ENCODE assay signal across 8 mouse cellular contexts in the genomic region with DNA sequence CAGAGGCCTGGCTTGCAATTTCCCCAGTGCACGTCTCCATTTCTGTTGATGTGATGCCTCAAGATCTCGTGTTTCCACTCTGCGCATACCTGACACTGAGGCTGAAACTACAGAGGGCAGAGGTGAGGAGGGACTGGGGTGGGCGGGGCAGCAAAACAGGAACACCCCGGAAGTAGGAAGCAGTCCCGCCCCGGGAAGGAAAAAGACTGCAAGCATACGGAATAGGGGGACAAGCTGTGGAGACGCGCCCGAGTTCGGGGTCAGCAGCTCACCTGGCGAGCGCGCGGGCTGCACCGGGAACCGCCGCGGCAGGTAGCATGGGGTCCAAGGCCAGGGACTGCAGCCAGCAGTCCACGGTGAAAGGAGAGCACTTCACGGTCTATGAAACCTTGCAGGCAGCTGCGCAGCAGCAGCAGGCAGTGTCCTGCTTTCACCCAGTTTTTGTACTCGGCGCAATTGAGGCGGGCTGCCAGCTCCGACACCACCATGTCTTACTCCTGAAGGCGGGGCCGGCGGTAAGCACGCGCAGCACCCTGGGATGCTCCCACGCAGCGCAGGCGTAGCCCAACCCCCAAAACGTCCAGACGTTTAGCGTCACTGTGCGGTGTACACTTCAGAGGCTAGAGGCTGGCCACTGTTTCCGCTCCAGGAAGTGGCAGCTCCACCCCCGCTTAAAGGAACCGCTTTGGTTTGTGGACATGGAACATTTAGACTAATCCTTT. TPM values are rescaled to one million over a fixed set of nuclear protein-coding genes. Genes with fewer than 3 reads are reported as not detected.
DNase-seq lines count a peak whose midpoint lies in the region; ATAC-seq and TF ChIP-seq lines count a peak whose summit lies in the region.

A gene (minus strand): TSS at position 615 of the 722 bp plus-strand sequence.

- H3K27ac ChIP-seq in gastrocnemius, adult 2 months: peak within 1 kb of the TSS; percentile 97
- H3K27ac ChIP-seq in hindbrain, postnatal 0 days: peak within 1 kb of the TSS; percentile 84
- H3K27ac ChIP-seq in left cerebral cortex, adult 2 months: peak within 1 kb of the TSS; percentile 92

- H3K36me3 ChIP-seq in hindbrain, postnatal 0 days (ENCODE audit: insufficient read depth, low read length): no peaks in the 10 kb centered on the region

- intact Hi-C loops in gastrocnemius, adult 2 months (cut with DNase I): no loop called here
- intact Hi-C loops in left cerebral cortex, adult 2 months (cut with DNase I): loop anchor here (2.0 to 10.0 kb wide), 4 partner anchors 89 to 402 kb away; a partner anchor contains a TSS

- H3K4me1 ChIP-seq in hindbrain, postnatal 0 days (ENCODE audit: insufficient read depth, low read length): no peaks in the 10 kb centered on the region

- H3K4me3 ChIP-seq in gastrocnemius, adult 2 months: peak within 1 kb of the TSS; percentile 97
- H3K4me3 ChIP-seq in hindbrain, postnatal 0 days (ENCODE audit: low read length): peak within 1 kb of the TSS; percentile 59
- H3K4me3 ChIP-seq in left cerebral cortex, adult 2 months: peak within 1 kb of the TSS; percentile 79

- H3K9ac ChIP-seq in hindbrain, postnatal 0 days (replicated peaks; ENCODE audit: low read length): peak within 1 kb of the TSS; percentile 63

- ATAC-seq in common myeloid progenitor, adult 5-6 weeks (replicated peaks; ENCODE audit: low read depth, poor library complexity, severe bottlenecking): peak; percentile 99
- ATAC-seq in hindbrain, postnatal 0 days: peak; percentile 100
- peak; percentile 100 for ATAC-seq in megakaryocyte, adult 5-6 weeks (ENCODE audit: poor library complexity, severe bottlenecking)

- 12% methylated on average over 41 of the region's 42 CpGs for WGBS in hindbrain, postnatal 0 days

- TF ChIP-seq CTCF in gastrocnemius, adult 2 months (IDR thresholded peaks at IDR 0.05): no peak
- TF ChIP-seq CTCF in hindbrain, postnatal 0 days (IDR thresholded peaks at IDR 0.05; ENCODE audit: low read depth): no peak
- no peak for TF ChIP-seq CTCF in left cerebral cortex, adult 2 months (IDR thresholded peaks at IDR 0.05)

- H3K9me3 ChIP-seq in hindbrain, postnatal 0 days (ENCODE audit: low read length): no peaks in the 10 kb centered on the region

- peak; percentile 93 for DNase-seq in ZHBTc4 (ENCODE audit: low read depth, low spot score)
- DNase-seq in gastrocnemius, adult 2 months: peak; percentile 92
- DNase-seq in hindbrain, postnatal 0 days (ENCODE audit: low spot score): peak; percentile 93
- DNase-seq in left cerebral cortex, adult 2 months (ENCODE audit: extremely low spot score in 1 of 2, low spot score in 2 of 2): peak; percentile 87 to 88
- peak; percentile 86 to 91 for DNase-seq in right cerebral cortex, adult 2 months (ENCODE audit: low spot score in 2 of 2)
- peak; percentile 90 for DNase-seq in urinary bladder, postnatal 14 days (ENCODE audit: low spot score)

- H3K4me2 ChIP-seq in hindbrain, postnatal 0 days (ENCODE audit: low read depth, low read length): peak within 1 kb of the TSS; percentile 55

- H3K27me3 ChIP-seq in hindbrain, postnatal 0 days (ENCODE audit: insufficient read depth, low read length): no peaks in the 10 kb centered on the region

RNA-seq across cellular contexts. Expression of the gene that starts here (rescaled TPM):
- total RNA-seq in common myeloid progenitor, adult 5-6 weeks (2017): 30.7 and 34.4 TPM in 2 replicates
- total RNA-seq in gastrocnemius, adult 2 months (2021): 1 to 10 TPM; 4.9 to 8.6 TPM
- 15.0 and 15.7 TPM in 2 replicates for total RNA-seq in hindbrain, postnatal 0 days (2014; rRNA removed)
- polyA plus RNA-seq in hindbrain, postnatal 0 days (2015; fragmentation: Nextera tagmentation; extraction: Ambion mirVana): 19.5 and 20.7 TPM in 2 replicates
- 10 to 100 TPM; 13.6 to 15.6 TPM for total RNA-seq in left cerebral cortex, adult 2 months (2021)
- 50.4 and 57.7 TPM in 2 replicates for total RNA-seq in megakaryocyte, adult 5-6 weeks (2015)
- 33.8 and 34.6 TPM in 2 replicates for total RNA-seq in megakaryocyte, adult 5-6 weeks (2017)

Comparison
In these comparisons a context has a peak if more than half of its experiments do, and no peak if none do; other contexts are left out.
1. Peak in every context shown above with its lines: DNase-seq, ATAC-seq, H3K4me3 ChIP-seq and H3K27ac ChIP-seq.